Mouse (Mus musculus) stomach, embryonic 14.5 days (tissue): ENCODE results near the gene Trp53i13. TPM values are rescaled to one million over a fixed set of nuclear protein-coding genes. Genes with fewer than 3 reads are reported as not detected.

Experiments used
- polyA plus RNA-seq: library from polyadenylated mRNA; unstranded; fragments of >200 nt; fragmentation: Nextera tagmentation; extraction: Ambion mirVana; gene quantifications from 2 replicates; pipeline ENCODE4 v1.2.1, GENCODE M21; 2014

Trp53i13 gene
- polyA plus RNA-seq, 1 experiment from 2014 or later: 38.7 TPM

Other genes starting within 250 kb of the Trp53i13 start
- gene Coro6, start 53.6 kb downstream of the Trp53i13 start, polyA plus RNA-seq: 0.09 and 0.43 TPM in 2 replicates
- 7.1 TPM in 2 replicates for gene Ankrd13b, start 26.3 kb downstream of the Trp53i13 start, polyA plus RNA-seq
- 15.1 and 18.1 TPM in 2 replicates for gene Git1, start 22.4 kb downstream of the Trp53i13 start, polyA plus RNA-seq
- gene Abhd15, start 859 bp downstream of the Trp53i13 start, polyA plus RNA-seq: 1.8 and 1.9 TPM in 2 replicates
- gene Gm10392, start 3.2 kb upstream of the Trp53i13 start, polyA plus RNA-seq: not detected in 2 replicates
- gene Taok1, start 91.8 kb upstream of the Trp53i13 start, polyA plus RNA-seq: 23.2 and 24.1 TPM in 2 replicates
- gene Nufip2, start 170.2 kb upstream of the Trp53i13 start, polyA plus RNA-seq: 9.9 and 10.3 TPM in 2 replicates
- not detected in 2 replicates for gene Cryba1, start 209.3 kb upstream of the Trp53i13 start, polyA plus RNA-seq
- 18.4 and 22.3 TPM in 2 replicates for gene Myo18a, start 247.3 kb upstream of the Trp53i13 start, polyA plus RNA-seq